Mouse (Mus musculus): Measurements from ENCODE around the gene Gapdhs. TPM values are rescaled to one million over a fixed set of nuclear protein-coding genes. Genes with fewer than 3 reads are reported as not detected.

Gene Gapdhs
- polyA plus RNA-seq, 1 experiment from 2014 or later = 0.60 TPM

DNA sequence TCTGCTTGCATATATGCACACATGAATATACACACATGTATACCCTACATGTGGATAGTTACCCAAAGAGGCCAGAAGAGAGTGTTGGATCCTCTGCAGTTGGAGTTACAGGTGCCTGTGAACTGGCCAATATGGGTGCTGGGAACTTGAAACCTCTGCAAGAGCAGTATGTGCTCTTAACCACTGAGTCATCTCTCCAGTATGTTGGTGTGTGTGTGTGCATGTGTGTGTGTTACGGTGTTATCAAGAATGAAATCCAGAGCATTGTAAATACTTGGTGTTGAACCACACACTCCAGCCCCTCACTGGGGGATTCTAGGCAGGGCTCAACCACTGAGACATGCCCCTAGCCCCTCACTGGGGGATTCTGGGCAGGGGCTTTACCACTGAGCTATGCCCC is 36.0 kb downstream of the Gapdhs start:
- no peak overlapping the region for H3K27ac ChIP-seq (ENCODE audit: low read depth, low read length)
- no peak for ATAC-seq (ENCODE audit: low FRiP score)
- no peak overlapping the region for H3K4me3 ChIP-seq (ENCODE audit: low read depth, low read length)
- 88% methylated on average over 1 of the region's 1 CpGs for WGBS
- H3K27me3 ChIP-seq (ENCODE audit: control insufficient read depth, insufficient read depth, low read length) = no peaks in the 10 kb centered on the region
- no peaks in the 10 kb centered on the region for H3K4me1 ChIP-seq (replicated peaks; ENCODE audit: control insufficient read depth, insufficient read depth, low read length)
- no peaks in the 10 kb centered on the region for H3K36me3 ChIP-seq (ENCODE audit: control insufficient read depth, insufficient read depth, low read length)
- no peak overlapping the region for H3K4me2 ChIP-seq (replicated peaks; ENCODE audit: low read depth, low read length)
- no peak for DNase-seq (ENCODE audit: low spot score)
- H3K9ac ChIP-seq (ENCODE audit: low read depth, low read length) = no peak overlapping the region
- no peaks in the 10 kb centered on the region for H3K9me3 ChIP-seq (ENCODE audit: control insufficient read depth, low read length)

- 81% methylated on average over 8 of the region's 8 CpGs for WGBS
- no peak overlapping the region for H3K27ac ChIP-seq (ENCODE audit: low read depth, low read length)
- H3K4me3 ChIP-seq (ENCODE audit: low read depth, low read length) = no peak overlapping the region
- H3K4me1 ChIP-seq (replicated peaks; ENCODE audit: control insufficient read depth, insufficient read depth, low read length) = no peaks in the 10 kb centered on the region
- DNase-seq (ENCODE audit: low spot score) (no peak), ATAC-seq (ENCODE audit: low FRiP score) (no peak)
- H3K4me2 ChIP-seq (replicated peaks; ENCODE audit: low read depth, low read length) = no peak overlapping the region
- no peaks in the 10 kb centered on the region for H3K27me3 ChIP-seq (ENCODE audit: control insufficient read depth, insufficient read depth, low read length)
- no peaks in the 10 kb centered on the region for H3K9me3 ChIP-seq (ENCODE audit: control insufficient read depth, low read length)
- no peak overlapping the region for H3K9ac ChIP-seq (ENCODE audit: low read depth, low read length)
- H3K36me3 ChIP-seq (ENCODE audit: control insufficient read depth, insufficient read depth, low read length) = no peaks in the 10 kb centered on the region
These were observed 37.1 kb downstream of the Gapdhs start for GRCm38 (mm10) chr7:30706214-30706882.

- WGBS = 41% methylated on average over 9 of the region's 9 CpGs
- no peak within 1 kb of the TSS for H3K9ac ChIP-seq (ENCODE audit: low read depth, low read length)
- peak; percentile 15 for DNase-seq (ENCODE audit: low spot score)
- no peak within 1 kb of the TSS for H3K4me2 ChIP-seq (replicated peaks; ENCODE audit: low read depth, low read length)
- no peaks in the 10 kb centered on the region for H3K36me3 ChIP-seq (ENCODE audit: control insufficient read depth, insufficient read depth, low read length)
- H3K9me3 ChIP-seq (ENCODE audit: control insufficient read depth, low read length) = no peaks in the 10 kb centered on the region
- H3K4me1 ChIP-seq (replicated peaks; ENCODE audit: control insufficient read depth, insufficient read depth, low read length) = no peaks in the 10 kb centered on the region
- H3K4me3 ChIP-seq (ENCODE audit: low read depth, low read length) = no peak within 1 kb of the TSS
- no peak within 1 kb of the TSS for H3K27ac ChIP-seq (ENCODE audit: low read depth, low read length)
- no peak for ATAC-seq (ENCODE audit: low FRiP score)
- H3K27me3 ChIP-seq (ENCODE audit: control insufficient read depth, insufficient read depth, low read length) = no peaks in the 10 kb centered on the region
These were observed 44.9 kb downstream of the Gapdhs start, which contains the start of gene 2200002J24Rik for GRCm38 (mm10) chr7:30698589-30698988. TSS of gene 2200002J24Rik (plus strand) at chr7:30698926.

- DNase-seq (ENCODE audit: low spot score) (no peak), ATAC-seq (ENCODE audit: low FRiP score) (no peak)
- Histone ChIP-seq H3K27ac (ENCODE audit: low read depth, low read length) (no peak overlapping the region), H3K27me3 (ENCODE audit: control insufficient read depth, insufficient read depth, low read length) (no peaks in the 10 kb centered on the region), H3K4me1 (replicated peaks; ENCODE audit: control insufficient read depth, insufficient read depth, low read length) (no peaks in the 10 kb centered on the region), H3K9me3 (ENCODE audit: control insufficient read depth, low read length) (no peaks in the 10 kb centered on the region), H3K4me3 (ENCODE audit: low read depth, low read length) (no peak overlapping the region), H3K36me3 (ENCODE audit: control insufficient read depth, insufficient read depth, low read length) (no peaks in the 10 kb centered on the region), H3K4me2 (replicated peaks; ENCODE audit: low read depth, low read length) (no peak overlapping the region), H3K9ac (ENCODE audit: low read depth, low read length) (no peak overlapping the region)
- WGBS = 59% methylated on average over 5 of the region's 5 CpGs
These were observed 45.4 kb downstream of the Gapdhs start for GRCm38 (mm10) chr7:30698101-30698500.

- Histone ChIP-seq H3K36me3 (ENCODE audit: control insufficient read depth, insufficient read depth, low read length) (no peaks in the 10 kb centered on the region), H3K4me3 (ENCODE audit: low read depth, low read length) (no peak overlapping the region), H3K9ac (ENCODE audit: low read depth, low read length) (no peak overlapping the region), H3K4me2 (replicated peaks; ENCODE audit: low read depth, low read length) (no peak overlapping the region), H3K27me3 (ENCODE audit: control insufficient read depth, insufficient read depth, low read length) (peaks cover 9% of the 10 kb centered on the region; the same call in 1 of the 2 replicates), H3K4me1 (replicated peaks; ENCODE audit: control insufficient read depth, insufficient read depth, low read length) (no peaks in the 10 kb centered on the region), H3K27ac (ENCODE audit: low read depth, low read length) (no peak overlapping the region), H3K9me3 (ENCODE audit: control insufficient read depth, low read length) (no peaks in the 10 kb centered on the region)
- 76% methylated on average over 6 of the region's 6 CpGs for WGBS
- DNase-seq (ENCODE audit: low spot score) = peak; percentile 5
- no peak for ATAC-seq (ENCODE audit: low FRiP score)
These were observed 55.2 kb downstream of the Gapdhs start for GRCm38 (mm10) chr7:30688325-30688724.

GRCm38 (mm10) chr7:30683425-30683824 is 60.1 kb downstream of the Gapdhs start:
- ATAC-seq (ENCODE audit: low FRiP score) (no peak), DNase-seq (ENCODE audit: low spot score) (no peak)
- H3K9me3 ChIP-seq (ENCODE audit: control insufficient read depth, low read length) = no peaks in the 10 kb centered on the region
- no peak overlapping the region for H3K4me3 ChIP-seq (ENCODE audit: low read depth, low read length)
- no peak overlapping the region for H3K9ac ChIP-seq (ENCODE audit: low read depth, low read length)
- no peaks in the 10 kb centered on the region for H3K36me3 ChIP-seq (ENCODE audit: control insufficient read depth, insufficient read depth, low read length)
- H3K27ac ChIP-seq (ENCODE audit: low read depth, low read length) = no peak overlapping the region
- no peak overlapping the region for H3K4me2 ChIP-seq (replicated peaks; ENCODE audit: low read depth, low read length)
- H3K27me3 ChIP-seq (ENCODE audit: control insufficient read depth, insufficient read depth, low read length) = peaks cover 9% of the 10 kb centered on the region; the same call in 1 of the 2 replicates
- WGBS = 79% methylated on average over 2 of the region's 2 CpGs
- no peaks in the 10 kb centered on the region for H3K4me1 ChIP-seq (replicated peaks; ENCODE audit: control insufficient read depth, insufficient read depth, low read length)

GRCm38 (mm10) chr7:30681897-30682296 is 61.6 kb downstream of the Gapdhs start:
- no peak for ATAC-seq (ENCODE audit: low FRiP score)
- H3K4me1 ChIP-seq (replicated peaks; ENCODE audit: control insufficient read depth, insufficient read depth, low read length) = no peaks in the 10 kb centered on the region
- H3K27me3 ChIP-seq (ENCODE audit: control insufficient read depth, insufficient read depth, low read length) = no peaks in the 10 kb centered on the region
- no peak overlapping the region for H3K27ac ChIP-seq (ENCODE audit: low read depth, low read length)
- H3K9ac ChIP-seq (ENCODE audit: low read depth, low read length) = no peak overlapping the region
- no peak for DNase-seq (ENCODE audit: low spot score)
- H3K9me3 ChIP-seq (ENCODE audit: control insufficient read depth, low read length) = no peaks in the 10 kb centered on the region
- WGBS = 68% methylated on average over 5 of the region's 5 CpGs
- no peaks in the 10 kb centered on the region for H3K36me3 ChIP-seq (ENCODE audit: control insufficient read depth, insufficient read depth, low read length)
- H3K4me3 ChIP-seq (ENCODE audit: low read depth, low read length) = no peak overlapping the region
- H3K4me2 ChIP-seq (replicated peaks; ENCODE audit: low read depth, low read length) = no peak overlapping the region

Other genes with a start within 250 kb of the Gapdhs start
- 41.4 and 41.9 TPM in 2 replicates for gene Arhgap33, start 208.6 kb downstream of the Gapdhs start, polyA plus RNA-seq (2014; fragmentation: Nextera tagmentation; extraction: Ambion mirVana)
- gene Hspb6, start 191.5 kb downstream of the Gapdhs start, polyA plus RNA-seq (2014; fragmentation: Nextera tagmentation; extraction: Ambion mirVana) = 3.5 and 4.0 TPM in 2 replicates
- 11.4 and 18.4 TPM in 2 replicates for gene Proser3, start 191.4 kb downstream of the Gapdhs start, polyA plus RNA-seq (2014; fragmentation: Nextera tagmentation; extraction: Ambion mirVana)
- gene Lin37, start 183.8 kb downstream of the Gapdhs start, polyA plus RNA-seq (2014; fragmentation: Nextera tagmentation; extraction: Ambion mirVana) = 44.7 and 48.3 TPM in 2 replicates
- gene U2af1l4, start 180.4 kb downstream of the Gapdhs start, polyA plus RNA-seq (2014; fragmentation: Nextera tagmentation; extraction: Ambion mirVana) = 83.0 and 100.0 TPM in 2 replicates
- gene Gm49396, start 180.3 kb downstream of the Gapdhs start, polyA plus RNA-seq (2014; fragmentation: Nextera tagmentation; extraction: Ambion mirVana) = 7.8 and 9.8 TPM in 2 replicates
- 104 and 105 TPM in 2 replicates for gene Psenen, start 180.1 kb downstream of the Gapdhs start, polyA plus RNA-seq (2014; fragmentation: Nextera tagmentation; extraction: Ambion mirVana)
- 3.0 and 3.6 TPM in 2 replicates for gene Igflr1, start 178.3 kb downstream of the Gapdhs start, polyA plus RNA-seq (2014; fragmentation: Nextera tagmentation; extraction: Ambion mirVana)
- gene Kmt2b, start 155.0 kb downstream of the Gapdhs start, polyA plus RNA-seq (2014; fragmentation: Nextera tagmentation; extraction: Ambion mirVana) = 11.1 and 13.2 TPM in 2 replicates
- gene Zbtb32, start 144.8 kb downstream of the Gapdhs start, polyA plus RNA-seq (2014; fragmentation: Nextera tagmentation; extraction: Ambion mirVana) = 0.24 and 1.2 TPM in 2 replicates
- 0.54 and 1.2 TPM in 2 replicates for gene Upk1a, start 130.8 kb downstream of the Gapdhs start, polyA plus RNA-seq (2014; fragmentation: Nextera tagmentation; extraction: Ambion mirVana)
- 816 and 817 TPM in 2 replicates for gene Cox6b1, start 117.5 kb downstream of the Gapdhs start, polyA plus RNA-seq (2014; fragmentation: Nextera tagmentation; extraction: Ambion mirVana)
- gene Etv2, start 107.8 kb downstream of the Gapdhs start, polyA plus RNA-seq (2014; fragmentation: Nextera tagmentation; extraction: Ambion mirVana) = not detected in 2 replicates
- 119 and 123 TPM in 2 replicates for gene Rbm42, start 93.4 kb downstream of the Gapdhs start, polyA plus RNA-seq (2014; fragmentation: Nextera tagmentation; extraction: Ambion mirVana)
- 40.3 and 41.8 TPM in 2 replicates for gene Haus5, start 78.7 kb downstream of the Gapdhs start, polyA plus RNA-seq (2014; fragmentation: Nextera tagmentation; extraction: Ambion mirVana)
- gene Pmis2, start 72.1 kb downstream of the Gapdhs start, polyA plus RNA-seq (2014; fragmentation: Nextera tagmentation; extraction: Ambion mirVana) = not detected in 2 replicates
- gene 2200002J24Rik, start 44.8 kb downstream of the Gapdhs start, polyA plus RNA-seq (2014; fragmentation: Nextera tagmentation; extraction: Ambion mirVana) = not detected in 2 replicates
- gene Atp4a, start 31.5 kb downstream of the Gapdhs start, polyA plus RNA-seq (2014; fragmentation: Nextera tagmentation; extraction: Ambion mirVana) = 0.65 and 1.4 TPM in 2 replicates
- gene Tmem147, start 14.1 kb downstream of the Gapdhs start, polyA plus RNA-seq (2014; fragmentation: Nextera tagmentation; extraction: Ambion mirVana) = 143 and 160 TPM in 2 replicates
- 0.39 and 0.42 TPM in 2 replicates for gene Sbsn, start 7.8 kb upstream of the Gapdhs start, polyA plus RNA-seq (2014; fragmentation: Nextera tagmentation; extraction: Ambion mirVana)
- gene Dmkn, start 20.1 kb upstream of the Gapdhs start, polyA plus RNA-seq (2014; fragmentation: Nextera tagmentation; extraction: Ambion mirVana) = 0.34 and 0.73 TPM in 2 replicates
- not detected in 2 replicates for gene Krtdap, start 44.2 kb upstream of the Gapdhs start, polyA plus RNA-seq (2014; fragmentation: Nextera tagmentation; extraction: Ambion mirVana)
- gene Ffar2, start 80.1 kb upstream of the Gapdhs start, polyA plus RNA-seq (2014; fragmentation: Nextera tagmentation; extraction: Ambion mirVana) = 0.20 TPM in 1 of 2 replicates, not detected in the other
- gene Ffar3, start 112.5 kb upstream of the Gapdhs start, polyA plus RNA-seq (2014; fragmentation: Nextera tagmentation; extraction: Ambion mirVana) = not detected in 2 replicates
- gene Ffar1, start 117.9 kb upstream of the Gapdhs start, polyA plus RNA-seq (2014; fragmentation: Nextera tagmentation; extraction: Ambion mirVana) = not detected in 2 replicates
- gene Cd22, start 136.7 kb upstream of the Gapdhs start, polyA plus RNA-seq (2014; fragmentation: Nextera tagmentation; extraction: Ambion mirVana) = not detected in 2 replicates
- gene Mag, start 171.2 kb upstream of the Gapdhs start, polyA plus RNA-seq (2014; fragmentation: Nextera tagmentation; extraction: Ambion mirVana) = 0.28 and 0.73 TPM in 2 replicates
- not detected in 2 replicates for gene Hamp2, start 181.0 kb upstream of the Gapdhs start, polyA plus RNA-seq (2014; fragmentation: Nextera tagmentation; extraction: Ambion mirVana)
- not detected in 2 replicates for gene Hamp, start 200.4 kb upstream of the Gapdhs start, polyA plus RNA-seq (2014; fragmentation: Nextera tagmentation; extraction: Ambion mirVana)
- 23.5 and 25.4 TPM in 2 replicates for gene Usf2, start 213.1 kb upstream of the Gapdhs start, polyA plus RNA-seq (2014; fragmentation: Nextera tagmentation; extraction: Ambion mirVana)
- gene Lsr, start 229.8 kb upstream of the Gapdhs start, polyA plus RNA-seq (2014; fragmentation: Nextera tagmentation; extraction: Ambion mirVana) = 12.8 and 13.4 TPM in 2 replicates
- gene Fam187b, start 230.1 kb upstream of the Gapdhs start, polyA plus RNA-seq (2014; fragmentation: Nextera tagmentation; extraction: Ambion mirVana) = 0.59 and 1.1 TPM in 2 replicates